Mouse (Mus musculus): ENCODE data around the gene Per3.

DNA sequence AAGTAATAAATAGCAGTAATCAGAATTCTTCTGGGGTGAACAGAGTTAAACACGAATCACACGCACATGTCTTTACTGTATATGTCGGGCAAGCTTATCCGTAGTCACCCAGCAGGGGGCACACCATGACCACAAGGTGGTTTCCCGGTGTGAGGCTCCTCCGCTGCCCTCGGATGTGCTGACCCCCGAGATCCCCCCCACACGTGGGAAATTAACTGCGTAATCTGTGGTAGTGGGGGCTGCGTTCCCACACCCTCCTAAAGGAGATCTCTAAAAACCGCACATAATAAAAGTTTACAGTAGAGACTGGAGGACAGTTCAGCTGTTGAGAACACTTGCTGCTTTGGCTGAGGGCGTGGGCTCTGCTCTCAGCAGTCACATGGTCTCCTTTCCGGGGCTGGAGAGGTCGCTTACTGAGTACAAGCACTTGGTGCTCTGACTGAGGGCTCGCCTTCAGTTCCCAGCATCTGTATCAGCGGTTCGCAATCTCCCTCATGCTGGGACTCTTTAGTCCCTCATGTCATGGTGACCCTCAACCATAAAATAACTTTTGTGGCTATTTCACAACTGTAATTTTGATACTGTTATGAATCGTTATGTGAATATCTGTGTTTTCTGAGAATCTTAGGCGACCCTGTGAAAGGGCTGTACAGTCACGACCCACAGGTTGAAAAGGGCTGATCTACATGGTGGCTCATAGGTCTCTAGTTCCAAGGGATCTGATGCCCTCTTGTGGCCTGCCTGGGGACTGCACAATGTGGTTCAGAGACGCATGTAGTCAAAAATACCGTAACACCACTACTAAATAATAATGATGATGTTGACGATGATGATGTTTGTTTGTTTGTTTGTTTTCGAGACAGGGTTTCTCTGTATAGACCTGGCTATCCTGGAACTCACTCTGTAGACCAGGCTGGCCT is 79.6 kb downstream of the Per3 start:
- TF ChIP-seq CTCF (IDR thresholded peaks at IDR 0.05; ENCODE audit: insufficient read depth, low read depth, low read length) (peak; percentile 40; the same call in 1 of the 2 replicates), POLR2A (IDR thresholded peaks at IDR 0.05; ENCODE audit: insufficient read depth, low read depth, low read length) (no peak)

Measured in olfactory bulb, adult 2 months (tissue).